Mouse (Mus musculus) lung, embryonic 15.5 days (tissue): ENCODE data around the gene Lhfpl2. TPM values are rescaled to one million over a fixed set of nuclear protein-coding genes. Genes with fewer than 3 reads are reported as not detected.

Experiments
- ATAC-seq: fragments of 200-750 bp; cut with Nextera tagmentation; 2 replicates; pipeline ENCODE4 v1.8.0; 2017; ENCODE audit warnings: moderate number of reproducible peaks, borderline replicate concordance; ENCODE audit not compliant: low FRiP score, low TSS enrichment; ENCODE audit errors: extremely low read depth
- H3K27ac ChIP-seq: fragments of 300-500 bp; sonication (generic); 2 replicates; pipeline ENCODE4 v1.5.1; 2015; ENCODE audit warnings: moderate library complexity, mild to moderate bottlenecking, inconsistent platforms
- H3K27me3 ChIP-seq: fragments of 300-500 bp; sonication (generic); 2 replicates; pipeline ENCODE4 v1.6.1; 2015; ENCODE audit warnings: inconsistent platforms
- H3K36me3 ChIP-seq: fragments of 300-500 bp; sonication (generic); 2 replicates; pipeline ENCODE4 v1.6.1; 2015; ENCODE audit warnings: inconsistent platforms
- H3K4me1 ChIP-seq: fragments of 300-500 bp; sonication (generic); 2 replicates; pipeline ENCODE4 v1.6.1; 2015; ENCODE audit warnings: inconsistent platforms
- H3K4me2 ChIP-seq: fragments of 300-500 bp; sonication (generic); 2 replicates; pipeline ENCODE4 v1.6.1; 2015; ENCODE audit warnings: inconsistent platforms, mild to moderate bottlenecking, moderate library complexity
- H3K4me3 ChIP-seq: fragments of 300-500 bp; sonication (generic); 2 replicates; pipeline ENCODE4 v1.5.1; 2015; ENCODE audit warnings: mild to moderate bottlenecking, inconsistent platforms
- H3K9ac ChIP-seq: fragments of 300-500 bp; sonication (generic); 2 replicates; pipeline ENCODE4 v1.6.1; 2015; ENCODE audit warnings: inconsistent platforms
- H3K9me3 ChIP-seq: fragments of 300-500 bp; sonication (generic); 2 replicates; pipeline ENCODE4 v1.6.1; 2016; ENCODE audit warnings: inconsistent platforms
- WGBS: fragments of 180-500 bp; shearing (Covaris S2); methylation state at CpG from one replicate; pipeline ENCODE4 v1.1.7; 2015; 5-methylcytosine and 5-hydroxymethylcytosine counted together
- polyA plus RNA-seq: library from polyadenylated mRNA; unstranded; fragments of >200 nt; fragmentation: Nextera tagmentation; extraction: Ambion mirVana; gene quantifications from 2 replicates; pipeline ENCODE4 v1.2.1, GENCODE M21; 2015

Lhfpl2 gene
- polyA plus RNA-seq, 1 experiment from 2014 or later = 56.7 TPM

DNA sequence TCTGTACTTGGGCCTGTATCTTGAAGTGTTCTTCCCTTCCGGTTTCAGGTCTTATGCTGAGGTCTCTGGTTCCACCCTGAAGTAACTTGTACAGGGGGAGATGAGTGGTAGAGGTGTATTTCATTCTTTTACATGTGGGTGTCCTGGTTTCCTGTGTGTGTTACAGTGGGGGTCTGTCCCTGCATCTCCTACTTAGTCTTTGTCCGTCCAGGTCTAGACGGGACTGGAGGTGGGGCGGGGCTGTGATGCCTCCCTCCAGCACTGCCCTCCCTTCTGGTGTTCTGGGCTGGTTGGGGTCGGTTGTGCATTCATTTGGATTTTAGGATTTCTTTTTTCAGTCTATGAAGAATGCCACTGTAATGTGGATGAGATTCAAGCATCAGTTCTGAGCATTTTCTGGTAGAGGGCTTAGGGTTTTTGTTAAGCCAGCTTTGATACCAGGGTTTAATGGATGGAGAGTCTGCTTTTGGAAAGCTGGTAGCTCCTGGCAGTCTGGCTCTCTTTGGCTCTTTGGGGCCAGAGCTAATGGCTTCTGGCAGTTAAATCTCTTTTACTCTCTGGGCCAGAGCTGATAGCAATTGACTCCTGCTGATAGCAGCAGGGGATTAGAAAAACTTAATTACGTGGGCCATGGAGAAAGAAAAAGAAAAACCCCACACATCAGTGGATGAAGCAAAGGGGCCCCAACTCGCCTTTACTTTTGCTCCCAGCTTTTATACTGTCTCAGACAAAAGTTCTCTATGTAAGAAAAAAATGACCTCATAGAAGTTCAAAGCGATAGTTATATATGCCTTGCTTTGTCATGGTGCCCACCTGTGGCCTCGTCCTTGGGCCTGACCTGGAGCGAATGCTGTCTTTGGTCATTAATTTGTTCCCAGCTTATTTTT lies 130.8 kb downstream of the Lhfpl2 start:
- ATAC-seq = no peak
- peaks cover 8% of the 10 kb centered on the region; the same call in 1 of the 2 replicates for H3K36me3 ChIP-seq
- H3K9ac ChIP-seq = no peak overlapping the region
- no peaks in the 10 kb centered on the region for H3K9me3 ChIP-seq
- H3K27ac ChIP-seq = no peak overlapping the region
- peaks cover 12% of the 10 kb centered on the region; the same call in 1 of the 2 replicates for H3K4me1 ChIP-seq
- no peak overlapping the region for H3K4me3 ChIP-seq
- H3K4me2 ChIP-seq = no peak overlapping the region
- WGBS = 69% methylated on average over 10 of the region's 10 CpGs
- H3K27me3 ChIP-seq = no peaks in the 10 kb centered on the region

DNA sequence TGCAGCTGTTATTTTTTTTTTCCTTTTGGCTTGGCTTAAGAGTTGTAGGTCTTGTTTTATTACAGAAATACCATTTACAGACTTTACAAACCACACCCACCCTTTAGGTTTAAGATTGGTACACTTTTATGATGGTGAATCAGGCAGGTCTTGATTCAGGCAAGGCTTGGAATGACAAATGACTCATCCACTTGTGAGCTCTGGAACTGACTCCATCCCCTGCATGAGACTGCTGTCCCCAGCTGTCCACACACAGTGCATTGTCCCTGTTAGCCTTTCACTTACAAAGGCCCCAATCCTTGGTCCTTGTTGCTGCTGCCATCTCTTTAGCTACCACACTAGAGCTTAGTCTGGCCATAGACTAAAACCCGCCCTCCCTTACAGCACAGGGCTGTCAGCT lies 132.8 kb downstream of the Lhfpl2 start:
- no peak for ATAC-seq
- Histone ChIP-seq H3K4me1 (peaks cover 10% of the 10 kb centered on the region; the same call in 1 of the 2 replicates), H3K4me2 (no peak overlapping the region), H3K9me3 (no peaks in the 10 kb centered on the region), H3K4me3 (no peak overlapping the region), H3K27me3 (no peaks in the 10 kb centered on the region), H3K27ac (no peak overlapping the region), H3K9ac (no peak overlapping the region), H3K36me3 (peaks cover 20% of the 10 kb centered on the region; the same call in 1 of the 2 replicates)
- WGBS = 83% methylated on average over 1 of the region's 1 CpGs

GRCm38 (mm10) chr13:94193227-94193626 lies 135.6 kb downstream of the Lhfpl2 start:
- H3K9ac ChIP-seq = no peak overlapping the region
- no peak overlapping the region for H3K4me3 ChIP-seq
- no peaks in the 10 kb centered on the region for H3K9me3 ChIP-seq
- no peaks in the 10 kb centered on the region for H3K4me1 ChIP-seq
- H3K27me3 ChIP-seq = no peaks in the 10 kb centered on the region
- H3K36me3 ChIP-seq = peaks cover 24% of the 10 kb centered on the region
- no peak overlapping the region for H3K4me2 ChIP-seq
- H3K27ac ChIP-seq = no peak overlapping the region
- no peak for ATAC-seq
- 88% methylated on average over 4 of the region's 4 CpGs for WGBS

DNA sequence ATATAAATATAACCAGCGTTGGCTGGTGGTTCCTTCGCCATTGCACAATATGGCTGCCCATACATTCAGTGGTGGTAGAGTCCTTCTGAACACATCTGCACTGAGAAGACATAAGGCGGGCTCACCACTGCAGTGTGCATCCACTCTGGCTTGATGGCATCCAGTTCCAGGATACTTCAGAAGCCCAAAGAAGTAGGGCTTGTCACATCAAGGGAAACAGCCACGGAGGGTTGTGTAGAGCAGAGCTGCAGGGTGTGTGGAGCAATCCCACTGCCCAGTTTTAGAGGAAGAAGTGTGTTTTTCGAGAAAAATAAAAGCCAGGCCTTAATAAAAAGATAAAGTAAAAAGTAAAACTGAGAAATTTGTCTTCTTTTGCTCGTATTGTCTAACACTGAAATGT lies 141.0 kb downstream of the Lhfpl2 start:
- 80% methylated on average over 6 of the region's 6 CpGs for WGBS

GRCm38 (mm10) chr13:94199829-94200228 lies 142.2 kb downstream of the Lhfpl2 start:
- no peak overlapping the region for H3K4me2 ChIP-seq
- H3K27ac ChIP-seq = no peak overlapping the region
- H3K27me3 ChIP-seq = no peaks in the 10 kb centered on the region
- no peak overlapping the region for H3K4me3 ChIP-seq
- ATAC-seq = no peak
- no peak overlapping the region for H3K9ac ChIP-seq
- 44% methylated on average over 8 of the region's 8 CpGs for WGBS
- H3K4me1 ChIP-seq = no peaks in the 10 kb centered on the region
- peaks cover 7% of the 10 kb centered on the region for H3K36me3 ChIP-seq
- H3K9me3 ChIP-seq = no peaks in the 10 kb centered on the region

More for the DNA sequence above, 141.0 kb downstream of the Lhfpl2 start:
- H3K27me3 ChIP-seq = no peaks in the 10 kb centered on the region
- no peak overlapping the region for H3K9ac ChIP-seq
- ATAC-seq = no peak
- no peaks in the 10 kb centered on the region for H3K9me3 ChIP-seq
- no peak overlapping the region for H3K4me3 ChIP-seq
- H3K4me1 ChIP-seq = no peaks in the 10 kb centered on the region
- no peak overlapping the region for H3K27ac ChIP-seq
- H3K4me2 ChIP-seq = no peak overlapping the region
- H3K36me3 ChIP-seq = peaks cover 15% of the 10 kb centered on the region

GRCm38 (mm10) chr13:94205234-94205633 lies 147.6 kb downstream of the Lhfpl2 start:
- no peak overlapping the region for H3K27ac ChIP-seq
- ATAC-seq = peak; percentile 74; the same call in 1 of the 2 replicates
- H3K4me1 ChIP-seq = no peaks in the 10 kb centered on the region
- H3K27me3 ChIP-seq = no peaks in the 10 kb centered on the region
- H3K9me3 ChIP-seq = no peaks in the 10 kb centered on the region; the same call in 1 of the 2 replicates
- peaks cover 7% of the 10 kb centered on the region for H3K36me3 ChIP-seq
- no peak overlapping the region for H3K4me3 ChIP-seq
- H3K4me2 ChIP-seq = no peak overlapping the region
- 3% methylated on average over 6 of the region's 6 CpGs for WGBS
- no peak overlapping the region for H3K9ac ChIP-seq

- Histone ChIP-seq H3K9ac (no peak overlapping the region), H3K4me1 (0 out of 2 replicates have a peak, but pooled peaks cover 9% of the 10 kb centered on the region), H3K4me2 (no peak overlapping the region), H3K36me3 (peaks cover 7% of the 10 kb centered on the region), H3K27me3 (no peaks in the 10 kb centered on the region), H3K4me3 (no peak overlapping the region), H3K9me3 (no peaks in the 10 kb centered on the region; the same call in 1 of the 2 replicates), H3K27ac (no peak overlapping the region)
- WGBS = 91% methylated on average over 16 of the region's 16 CpGs
- ATAC-seq = no peak
Observed at GRCm38 (mm10) chr13:94207973-94208372, 150.4 kb downstream of the Lhfpl2 start.

GRCm38 (mm10) chr13:94208892-94209291 lies 151.3 kb downstream of the Lhfpl2 start:
- H3K9me3 ChIP-seq = no peaks in the 10 kb centered on the region; the same call in 1 of the 2 replicates
- no peaks in the 10 kb centered on the region for H3K27me3 ChIP-seq
- no peak overlapping the region for H3K4me3 ChIP-seq
- no peak overlapping the region for H3K9ac ChIP-seq
- ATAC-seq = no peak
- no peak overlapping the region for H3K27ac ChIP-seq
- 0 out of 2 replicates have a peak, but pooled peaks cover 9% of the 10 kb centered on the region for H3K4me1 ChIP-seq
- peaks cover 7% of the 10 kb centered on the region for H3K36me3 ChIP-seq
- no peak overlapping the region for H3K4me2 ChIP-seq

DNA sequence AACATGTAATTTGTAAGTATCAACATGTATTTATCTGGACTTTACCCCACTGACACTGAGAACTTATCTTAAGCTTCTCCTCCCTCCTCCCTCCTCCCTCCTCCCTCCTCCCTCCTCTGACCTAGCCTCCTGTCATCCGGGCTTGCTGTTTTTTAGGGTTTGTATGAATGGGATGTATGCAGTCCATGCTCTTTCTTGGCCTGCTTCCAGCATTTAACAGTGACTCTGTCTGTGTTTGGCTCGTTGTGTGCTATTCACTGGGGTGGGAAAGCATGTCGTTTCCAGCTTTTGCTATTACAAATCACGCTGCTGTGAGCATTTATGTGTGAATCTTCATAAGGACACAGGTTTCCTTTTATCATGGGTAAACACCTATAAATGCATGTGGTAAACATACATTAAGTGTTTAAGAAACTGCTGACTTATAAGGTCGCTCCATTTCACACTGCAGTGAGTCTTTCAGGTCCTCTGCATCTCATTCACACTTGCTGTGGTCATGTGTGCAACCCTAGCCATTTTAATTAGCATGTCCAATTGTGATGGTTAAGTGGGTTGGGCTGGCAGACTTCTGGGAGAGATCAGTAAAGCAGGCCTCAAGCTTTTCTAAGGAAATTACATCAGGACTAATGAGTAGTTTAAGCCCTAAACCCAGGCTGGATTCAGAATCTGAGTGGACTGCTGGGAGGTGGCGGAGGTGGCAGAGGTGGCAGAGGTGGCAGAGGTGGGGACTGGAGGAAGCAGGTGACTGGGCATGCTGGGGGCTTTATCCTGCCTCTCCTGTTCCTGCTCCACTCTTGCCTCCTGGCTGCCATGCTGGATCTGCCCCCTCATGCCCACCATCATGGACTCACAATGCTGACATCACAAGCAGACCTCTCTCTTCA lies 153.9 kb downstream of the Lhfpl2 start:
- H3K27me3 ChIP-seq = no peaks in the 10 kb centered on the region
- H3K27ac ChIP-seq = no peak overlapping the region
- H3K9ac ChIP-seq = no peak overlapping the region
- H3K4me3 ChIP-seq = no peak overlapping the region
- H3K4me1 ChIP-seq = 0 out of 2 replicates have a peak, but pooled peaks cover 9% of the 10 kb centered on the region
- ATAC-seq = peak; percentile 35; the same call in 1 of the 2 replicates
- WGBS = 59% methylated on average over 5 of the region's 6 CpGs
- H3K9me3 ChIP-seq = no peaks in the 10 kb centered on the region; the same call in 1 of the 2 replicates
- H3K4me2 ChIP-seq = no peak overlapping the region
- peaks cover 7% of the 10 kb centered on the region for H3K36me3 ChIP-seq

- Histone ChIP-seq H3K27me3 (no peaks in the 10 kb centered on the region), H3K4me1 (0 out of 2 replicates have a peak, but pooled peaks cover 9% of the 10 kb centered on the region), H3K27ac (no peak overlapping the region), H3K4me2 (no peak overlapping the region), H3K36me3 (peaks cover 7% of the 10 kb centered on the region), H3K9ac (no peak overlapping the region), H3K9me3 (no peaks in the 10 kb centered on the region; the same call in 1 of the 2 replicates), H3K4me3 (no peak overlapping the region)
- WGBS = 89% methylated on average over 2 of the region's 2 CpGs
- ATAC-seq = no peak
Observed at GRCm38 (mm10) chr13:94212179-94212578, 154.6 kb downstream of the Lhfpl2 start.

DNA sequence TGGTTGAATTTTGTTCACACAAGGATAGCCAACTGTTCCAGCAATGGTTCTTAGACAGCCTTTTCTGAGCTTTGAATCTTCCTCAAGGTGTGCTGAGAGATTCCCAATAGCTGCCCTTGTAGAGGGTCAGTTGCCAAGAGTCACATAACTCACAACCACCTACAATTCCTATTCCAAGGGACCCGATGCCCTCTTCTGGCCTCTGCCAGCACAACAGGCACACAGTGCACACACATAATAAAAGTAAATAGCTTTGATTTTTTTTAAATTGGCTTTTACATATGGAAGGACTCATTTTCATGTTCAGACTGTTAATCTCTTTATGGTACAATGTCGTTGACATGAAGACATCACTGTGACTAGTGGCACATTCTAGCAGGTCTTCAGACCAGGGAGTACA lies 155.1 kb downstream of the Lhfpl2 start:
- Histone ChIP-seq H3K4me1 (0 out of 2 replicates have a peak, but pooled peaks cover 9% of the 10 kb centered on the region), H3K27me3 (no peaks in the 10 kb centered on the region), H3K27ac (no peak overlapping the region), H3K4me2 (no peak overlapping the region), H3K4me3 (no peak overlapping the region), H3K9me3 (no peaks in the 10 kb centered on the region; the same call in 1 of the 2 replicates), H3K9ac (no peak overlapping the region), H3K36me3 (peaks cover 7% of the 10 kb centered on the region)
- 80% methylated on average over 2 of the region's 2 CpGs for WGBS
- ATAC-seq = no peak
